Mouse (Mus musculus) forebrain, postnatal 0 days (tissue): ENCODE data around the gene A930004D18Rik. TPM values are rescaled to one million over a fixed set of nuclear protein-coding genes. Genes with fewer than 3 reads are reported as not detected.
A peak's percentile ranks its signal among the peaks of the same experiment; 100 is the strongest.

Source experiments
- ATAC-seq: fragments of 200-750 bp; cut with Nextera tagmentation; 2 replicates; pipeline ENCODE4 v1.8.0; 2017; ENCODE audit warnings: mild to moderate bottlenecking, moderate library complexity
- DNase-seq: peaks from one replicate; pipeline ENCODE4 v3.0.0-alpha.2; 2015
- H3K27ac ChIP-seq: fragments of 300-500 bp; sonication (generic); 2 replicates; pipeline ENCODE4 v1.5.1; 2014; ENCODE audit warnings: low read depth, mild to moderate bottlenecking, antibody characterized with exemption, low read length, moderate library complexity, mixed read lengths
- H3K27me3 ChIP-seq: fragments of 300-500 bp; sonication (generic); 2 replicates; pipeline ENCODE4 v1.6.1; 2014; ENCODE audit warnings: mild to moderate bottlenecking, low read length, mixed read lengths; ENCODE audit not compliant: insufficient read depth
- H3K36me3 ChIP-seq: fragments of 300-500 bp; sonication (generic); 2 replicates; pipeline ENCODE4 v1.6.1; 2014; ENCODE audit warnings: mild to moderate bottlenecking, moderate library complexity; ENCODE audit not compliant: insufficient read depth
- H3K4me1 ChIP-seq: fragments of 300-500 bp; sonication (generic); 2 replicates; pipeline ENCODE4 v1.6.1; 2014; ENCODE audit warnings: antibody characterized with exemption; ENCODE audit not compliant: insufficient read depth
- H3K4me2 ChIP-seq: fragments of 300-500 bp; sonication (generic); 2 replicates; pipeline ENCODE4 v1.6.1; 2014; ENCODE audit warnings: low read depth, mild to moderate bottlenecking, moderate library complexity
- H3K4me3 ChIP-seq: fragments of 300-500 bp; sonication (generic); 2 replicates; pipeline ENCODE4 v1.5.1; 2014; ENCODE audit warnings: low read depth, low read length, mixed read lengths
- H3K9ac ChIP-seq: fragments of 300-500 bp; sonication (generic); 2 replicates; pipeline ENCODE4 v1.6.1; 2014; ENCODE audit warnings: mild to moderate bottlenecking
- H3K9me3 ChIP-seq: fragments of 300-500 bp; sonication (generic); 2 replicates; pipeline ENCODE4 v1.6.1; 2016; ENCODE audit warnings: low read length
- CTCF ChIP-seq: sonication (generic); IDR thresholded peaks from 2 replicates; pipeline ENCODE4 v1.5.1; 2016; ENCODE audit warnings: antibody characterized with exemption, control low read depth, low read depth
- WGBS: fragments of 180-500 bp; shearing (Covaris S2); extraction: QIAGEN DNeasy Blood & Tissue Kit; methylation state at CpG from one replicate; pipeline ENCODE4 v1.1.7; 2014; 5-methylcytosine and 5-hydroxymethylcytosine counted together
- polyA plus RNA-seq: library from polyadenylated mRNA; unstranded; fragments of >200 nt; fragmentation: Nextera tagmentation; extraction: Ambion mirVana; gene quantifications from 2 replicates; pipeline ENCODE4 v1.2.1, GENCODE M21; 2015
- total RNA-seq: library from RNA; depleted of rRNA; stranded (reverse); fragments of >200 nt; gene quantifications from 2 replicates; pipeline ENCODE4 v1.2.3, GENCODE M21; 2014

Gene A930004D18Rik
- total and polyA plus RNA-seq, 2 experiments from 2014 or later = 3.5 to 10.1 TPM

GRCm38 (mm10) chr2:18029656-18030055, 7.9 kb downstream of the A930004D18Rik start:
- no peak overlapping the region for H3K9ac ChIP-seq

GRCm38 (mm10) chr2:18028140-18029021, 9.2 kb downstream of the A930004D18Rik start:
- Histone ChIP-seq H3K27me3 (no peaks in the 10 kb centered on the region), H3K9me3 (no peaks in the 10 kb centered on the region), H3K27ac (peak overlapping the region; percentile 89), H3K9ac (peak overlapping the region; percentile 82), H3K4me3 (peak overlapping the region; percentile 60), H3K4me1 (peaks cover 20% of the 10 kb centered on the region), H3K4me2 (peak overlapping the region; percentile 98), H3K36me3 (no peaks in the 10 kb centered on the region)
- peak; percentile 36 for ATAC-seq
- 3% methylated on average over 61 of the region's 61 CpGs for WGBS
- peak; percentile 84 for DNase-seq
- no peak for TF ChIP-seq CTCF

More at GRCm38 (mm10) chr2:18029656-18030055, 7.9 kb downstream of the A930004D18Rik start:
- Histone ChIP-seq H3K36me3 (no peaks in the 10 kb centered on the region), H3K27ac (no peak overlapping the region), H3K27me3 (no peaks in the 10 kb centered on the region), H3K4me3 (no peak overlapping the region), H3K4me2 (no peak overlapping the region), H3K9me3 (no peaks in the 10 kb centered on the region), H3K4me1 (peaks cover 20% of the 10 kb centered on the region)
- WGBS = 65% methylated on average over 7 of the region's 7 CpGs
- no peak for TF ChIP-seq CTCF
- no peak for ATAC-seq
- peak; percentile 51 for DNase-seq

DNA sequence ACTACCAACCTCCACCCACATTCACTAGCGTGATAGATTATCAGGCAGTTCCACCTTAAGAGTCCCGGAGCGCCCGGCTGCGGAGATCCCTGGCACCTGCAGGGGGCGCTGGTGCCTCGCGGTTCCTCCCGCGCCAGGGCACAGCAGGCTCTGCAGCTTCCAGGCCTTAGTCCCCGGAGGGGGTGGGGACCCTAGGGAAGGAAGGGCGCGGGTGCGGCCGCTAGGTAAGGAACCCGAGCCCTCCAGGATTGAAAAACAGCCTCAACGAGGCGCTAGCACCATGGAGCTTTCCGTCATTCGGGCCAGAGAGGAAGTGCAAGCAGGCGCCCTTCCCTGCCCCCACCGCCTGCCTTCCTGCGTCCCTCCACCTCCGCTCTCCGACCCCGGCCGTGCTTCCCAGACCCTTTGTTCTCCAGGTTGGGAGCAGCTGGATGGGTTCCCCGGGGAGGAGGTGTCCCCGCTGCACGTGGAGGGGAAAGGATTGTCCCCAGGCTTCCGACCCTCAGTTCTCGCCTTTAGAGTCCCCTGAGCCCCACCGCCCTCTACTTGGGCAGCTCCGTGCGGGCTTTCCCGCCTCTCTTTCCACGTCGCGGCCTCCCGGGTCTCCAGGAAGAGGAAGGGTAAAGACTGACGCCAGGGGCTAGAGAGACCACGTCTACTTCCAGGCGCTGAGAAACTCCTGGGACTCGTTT, 9.9 kb downstream of the A930004D18Rik start:
- no peaks in the 10 kb centered on the region for H3K27me3 ChIP-seq
- no peaks in the 10 kb centered on the region for H3K36me3 ChIP-seq
- H3K4me1 ChIP-seq = peaks cover 20% of the 10 kb centered on the region
- WGBS = 1% methylated on average over 44 of the region's 44 CpGs
- peak overlapping the region; percentile 82 for H3K9ac ChIP-seq
- peak; percentile 90 for ATAC-seq
- H3K4me2 ChIP-seq = peak overlapping the region; percentile 98
- peak overlapping the region; percentile 60 for H3K4me3 ChIP-seq
- H3K9me3 ChIP-seq = no peaks in the 10 kb centered on the region
- peak overlapping the region; percentile 89 for H3K27ac ChIP-seq
- peak; percentile 97 for DNase-seq
- peak; percentile 97 for TF ChIP-seq CTCF

DNA sequence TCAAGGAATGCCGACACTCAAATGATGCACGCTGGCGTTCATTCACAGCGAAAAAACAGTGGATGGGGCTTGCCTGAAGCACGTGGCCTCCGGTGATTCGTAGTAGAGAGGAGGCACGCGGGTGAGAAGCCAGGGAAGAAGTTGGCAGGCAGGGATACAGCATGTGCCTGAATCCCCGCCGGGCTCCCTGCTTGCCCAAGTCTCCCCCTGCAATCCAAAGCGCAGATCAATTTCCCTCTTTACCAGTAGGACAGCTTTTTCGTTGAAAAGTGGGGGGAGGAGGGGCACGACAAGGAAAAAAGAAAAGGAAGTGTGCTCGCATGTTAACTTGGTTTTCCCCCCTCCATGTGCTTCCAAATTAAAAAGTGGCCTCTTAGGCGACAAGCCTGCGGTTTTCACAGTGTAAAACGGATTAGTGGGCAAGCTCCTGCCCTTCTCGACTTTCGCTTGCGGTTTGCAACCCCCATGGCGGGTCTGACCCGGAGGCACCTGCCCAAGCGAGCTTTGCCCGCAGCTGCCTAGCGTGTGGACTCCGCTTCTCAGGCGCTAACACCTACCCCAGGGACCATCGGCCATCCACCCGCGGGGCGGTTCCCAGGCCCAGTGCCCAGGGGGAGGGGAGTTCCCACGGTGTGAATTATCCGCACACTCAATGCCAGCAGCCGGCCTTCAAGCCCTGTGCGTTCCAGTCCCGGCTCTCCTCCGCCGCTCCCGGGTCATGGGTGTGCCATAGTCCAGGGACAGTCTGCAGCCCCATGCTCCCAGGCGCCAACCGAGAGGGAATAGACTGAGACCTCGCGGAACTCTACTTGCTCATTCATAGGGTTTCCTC, 11.2 kb downstream of the A930004D18Rik start:
- DNase-seq (peak; percentile 81), ATAC-seq (peak; percentile 21)
- Histone ChIP-seq H3K27me3 (no peaks in the 10 kb centered on the region), H3K9me3 (no peaks in the 10 kb centered on the region), H3K9ac (peak overlapping the region; percentile 46), H3K4me3 (peak overlapping the region; percentile 60), H3K4me2 (peak overlapping the region; percentile 98), H3K27ac (peak overlapping the region; percentile 35; the same call in 1 of the 2 replicates), H3K36me3 (no peaks in the 10 kb centered on the region), H3K4me1 (peaks cover 16% of the 10 kb centered on the region)
- peak; percentile 41 for TF ChIP-seq CTCF
- WGBS = 2% methylated on average over 44 of the region's 44 CpGs

DNA sequence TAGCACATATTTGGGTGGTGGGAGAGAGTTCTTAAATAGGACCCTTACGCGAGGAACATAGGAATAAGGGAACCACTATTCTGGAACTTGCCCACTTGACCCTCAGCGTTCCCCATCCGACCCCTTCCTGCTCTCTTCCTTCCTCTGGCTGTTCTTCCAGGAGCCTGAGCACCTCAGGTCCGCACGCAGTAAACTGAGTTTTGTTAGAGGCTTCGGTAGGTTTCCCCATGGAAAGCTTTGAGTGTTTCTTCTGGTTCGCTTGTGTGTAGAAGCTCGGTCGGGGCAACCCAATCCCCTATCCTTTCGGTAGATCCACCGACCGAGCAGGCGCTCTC, 11.8 kb downstream of the A930004D18Rik start:
- Histone ChIP-seq H3K36me3 (no peaks in the 10 kb centered on the region), H3K4me1 (peaks cover 14% of the 10 kb centered on the region), H3K9me3 (no peaks in the 10 kb centered on the region), H3K4me2 (peak overlapping the region; percentile 98), H3K27ac (peak overlapping the region; percentile 35; the same call in 1 of the 2 replicates), H3K27me3 (no peaks in the 10 kb centered on the region), H3K9ac (peak overlapping the region; percentile 46), H3K4me3 (peak overlapping the region; percentile 60)
- TF ChIP-seq CTCF = no peak
- ATAC-seq (no peak), DNase-seq (no peak)
- 2% methylated on average over 14 of the region's 14 CpGs for WGBS

- Histone ChIP-seq H3K36me3 (no peaks in the 10 kb centered on the region), H3K27ac (no peak overlapping the region), H3K9me3 (no peaks in the 10 kb centered on the region), H3K27me3 (no peaks in the 10 kb centered on the region), H3K9ac (no peak overlapping the region), H3K4me3 (no peak overlapping the region), H3K4me2 (peak overlapping the region; percentile 98; the same call in 1 of the 2 replicates), H3K4me1 (peaks cover 14% of the 10 kb centered on the region)
- TF ChIP-seq CTCF = no peak
- DNase-seq (no peak), ATAC-seq (no peak)
- WGBS = 35% methylated on average over 5 of the region's 5 CpGs
These were observed 12.4 kb downstream of the A930004D18Rik start for GRCm38 (mm10) chr2:18025116-18025515.
